Mouse (Mus musculus) CH12.LX (cell line): Measurements from ENCODE around the gene Rnf6. TPM values are rescaled to one million over a fixed set of nuclear protein-coding genes. Genes with fewer than 3 reads are reported as not detected.

ENCODE experiments used
- DNase-seq: peaks from one replicate; pipeline ENCODE4 v3.0.0-alpha.2; 2013; ENCODE audit errors: extremely low read depth
- H3K27ac ChIP-seq: 2 replicates; pipeline ENCODE4 v1.5.1; 2012; ENCODE audit warnings: low read depth, mild to moderate bottlenecking, control low read depth, moderate library complexity; ENCODE audit not compliant: insufficient read depth
- H3K27me3 ChIP-seq: replicated peaks from 2 replicates; pipeline ENCODE3; 2012; ENCODE audit warnings: inconsistent platforms
- H3K36me3 ChIP-seq, 2 experiments: replicated peaks in 1 of 2; 2 replicates each; pipeline versions ENCODE3 to v1.6.1; 2012; ENCODE audit warnings: inconsistent platforms in 1 of 2, low read length in 1 of 2, mild to moderate bottlenecking in 1 of 2, mixed read lengths in 1 of 2, moderate library complexity in 1 of 2; ENCODE audit not compliant: control insufficient read depth in 1 of 2, insufficient read depth in 1 of 2
- H3K4me1 ChIP-seq, 2 experiments: 2 replicates each; pipeline ENCODE4 v1.6.1; 2012; ENCODE audit warnings: inconsistent platforms in 1 of 2, moderate library complexity in 1 of 2; ENCODE audit not compliant: insufficient read depth in 2 of 2, control insufficient read depth in 1 of 2
- H3K4me2 ChIP-seq: 2 replicates; pipeline ENCODE4 v1.6.1; 2012; ENCODE audit warnings: low read depth, mild to moderate bottlenecking, control low read depth; ENCODE audit not compliant: poor library complexity, insufficient read depth, severe bottlenecking
- H3K4me3 ChIP-seq, 3 experiments: fragments of 150-350 bp in 1 of 3; sonication (generic) in 1 of 3; replicated peaks in 1 of 3; 2 replicates each; pipeline versions ENCODE3 to v1.5.1; 2011 to 2012; ENCODE audit warnings: low read depth in 2 of 3, low read length in 2 of 3, mild to moderate bottlenecking in 2 of 3, moderate library complexity in 2 of 3, control low read depth in 1 of 3, improper control_type of control experiment in 1 of 3, inconsistent platforms in 1 of 3, mixed read lengths in 1 of 3; ENCODE audit not compliant: poor library complexity in 1 of 3
- H3K79me2 ChIP-seq: replicated peaks from 2 replicates; pipeline ENCODE4 v1.6.1; 2012; ENCODE audit warnings: mild to moderate bottlenecking, moderate library complexity; ENCODE audit not compliant: control insufficient read depth, poor library complexity, insufficient read depth, severe bottlenecking; ENCODE audit errors: extremely low read depth
- H3K9ac ChIP-seq: 2 replicates; pipeline ENCODE4 v1.6.1; 2012; ENCODE audit warnings: low read depth, mild to moderate bottlenecking, control low read depth, moderate library complexity; ENCODE audit not compliant: insufficient read depth
- H3K9me3 ChIP-seq: replicated peaks from 2 replicates; pipeline ENCODE3; 2012; ENCODE audit warnings: low read length, inconsistent platforms, mixed read lengths
- BHLHE40 ChIP-seq: IDR thresholded peaks from 2 replicates; pipeline ENCODE4 v1.6.1; 2011; ENCODE audit warnings: mild to moderate bottlenecking, low read depth, low read length, improper control_type of control experiment
- CTCF ChIP-seq, 2 experiments: IDR thresholded peaks in 1 of 2; conservative IDR thresholded peaks in 1 of 2; 2 replicates each; pipeline ENCODE4 v1.5.1; 2011 to 2012; ENCODE audit warnings: low read depth in 2 of 2, low read length in 2 of 2, improper control_type of control experiment in 1 of 2, inconsistent platforms in 1 of 2, mild to moderate bottlenecking in 1 of 2, moderate library complexity in 1 of 2
- E2F4 ChIP-seq: IDR thresholded peaks from 2 replicates; pipeline ENCODE4 v1.6.1; 2011; ENCODE audit warnings: low read depth, low read length, improper control_type of control experiment; ENCODE audit not compliant: insufficient replicate concordance
- JUND ChIP-seq: conservative IDR thresholded peaks from 2 replicates; pipeline ENCODE4 v1.6.1; 2011; ENCODE audit warnings: low read depth, low read length, improper control_type of control experiment
- MAFK ChIP-seq: IDR thresholded peaks from 2 replicates; pipeline ENCODE4 v1.6.1; 2011; ENCODE audit warnings: low read length, improper control_type of control experiment; ENCODE audit not compliant: insufficient replicate concordance
- PAX5 ChIP-seq: IDR thresholded peaks from 2 replicates; pipeline ENCODE4 v1.6.1; 2012; ENCODE audit warnings: low read length, inconsistent platforms, mixed read lengths
- RAD21 ChIP-seq: IDR thresholded peaks from 2 replicates; pipeline ENCODE4 v1.6.1; 2011; ENCODE audit warnings: low read depth, mild to moderate bottlenecking, low read length, improper control_type of control experiment, moderate library complexity
- RCOR1 ChIP-seq: conservative IDR thresholded peaks from 2 replicates; pipeline ENCODE4 v1.6.1; 2012; ENCODE audit warnings: low read depth, mild to moderate bottlenecking, inconsistent platforms, low read length, improper control_type of control experiment
- SIN3A ChIP-seq: IDR thresholded peaks from 2 replicates; pipeline ENCODE4 v1.6.1; 2012; ENCODE audit warnings: low read length, improper control_type of control experiment, inconsistent platforms
- TBP ChIP-seq: conservative IDR thresholded peaks from 2 replicates; pipeline ENCODE4 v1.6.1; 2011; ENCODE audit warnings: low read depth, low read length, improper control_type of control experiment
- UBTF ChIP-seq: IDR thresholded peaks from 2 replicates; pipeline ENCODE4 v1.6.1; 2012; ENCODE audit warnings: low read depth, mild to moderate bottlenecking, inconsistent platforms, low read length, improper control_type of control experiment, moderate library complexity
- USF1 ChIP-seq: IDR thresholded peaks from 2 replicates; pipeline ENCODE4 v1.6.1; 2014; ENCODE audit warnings: low read depth, mild to moderate bottlenecking, inconsistent platforms, low read length, improper control_type of control experiment
- ZNF384 ChIP-seq: IDR thresholded peaks from 2 replicates; pipeline ENCODE4 v1.6.1; 2012; ENCODE audit warnings: low read depth, low read length, improper control_type of control experiment, inconsistent platforms
- dilution Hi-C: fragments of 300-500 bp; cut with MboI; formaldehyde crosslinking; loops from 2 replicates; pipeline ENCODE4 v1.14.3; 2020; ENCODE audit warnings: low sequenced_read_pairs; ENCODE audit not compliant: extremely low pct_unique_long_range_greater_than_20kb, extremely low pct_ligation_motif_present
- in situ Hi-C: fragments of 300-500 bp; cut with MboI; formaldehyde crosslinking; loops from 3 replicates; pipeline ENCODE4 v1.14.3; 2019; ENCODE audit warnings: low sequenced_read_pairs, low pct_ligation_motif_present, low pct_unique_long_range_greater_than_20kb, mixed read lengths
- polyA plus RNA-seq: library from polyadenylated mRNA; unstranded; fragments of >175 nt; gene quantifications from 2 replicates; pipeline ENCODE4 v1.2.1, GENCODE M21; 2012; ENCODE audit warnings: low read depth; ENCODE audit not compliant: insufficient read length
- total RNA-seq, 2 experiments: library from RNA; depleted of rRNA; stranded (reverse); fragments of 300-350 nt in 1 of 2; fragments of >200 nt in 1 of 2; gene quantifications; 2 replicates each; pipeline ENCODE4 v1.2.3; 2012 to 2014

Rnf6 gene
- total and polyA plus RNA-seq, 3 experiments = 15.9 to 22.7 (median 20.7) TPM

- TF ChIP-seq BHLHE40 = peak; percentile 30; the same call in 1 of the 2 replicates
Measured at GRCm38 (mm10) chr5:146220879-146221714, at the start of gene Rnf6 (continued).

- H3K4me1 ChIP-seq = peaks cover 0 to 9% of the 10 kb centered on the region in 2 experiments; a peak in 1 of 4 replicates
- H3K79me2 ChIP-seq = no peaks in the 10 kb centered on the region; the same call in 1 of the 2 replicates
- H3K9ac ChIP-seq = no peak overlapping the region
- H3K27me3 ChIP-seq = no peaks in the 10 kb centered on the region
- H3K27ac ChIP-seq = no peak overlapping the region
- H3K9me3 ChIP-seq = no peaks in the 10 kb centered on the region
- in situ Hi-C loops (no loop called here), dilution Hi-C loops (no loop called here)
- no peak for TF ChIP-seq SIN3A
- no peak for TF ChIP-seq MAFK
- no peak overlapping the region for H3K4me2 ChIP-seq
- peaks cover 24 to 69% of the 10 kb centered on the region in 2 experiments for H3K36me3 ChIP-seq
- H3K4me3 ChIP-seq = no peak overlapping the region
- DNase-seq = peak; percentile 34
Measured at GRCm38 (mm10) chr5:146270593-146270992, 49.2 kb upstream of the Rnf6 start.

GRCm38 (mm10) chr5:146267776-146268175 is 46.4 kb upstream of the Rnf6 start:
- no peak overlapping the region for H3K4me3 ChIP-seq
- no peak overlapping the region for H3K4me2 ChIP-seq
- no peaks in the 10 kb centered on the region; the same call in 1 of the 2 replicates for H3K79me2 ChIP-seq
- H3K36me3 ChIP-seq = peaks cover 11 to 50% of the 10 kb centered on the region in 2 experiments
- H3K9me3 ChIP-seq = no peaks in the 10 kb centered on the region
- H3K9ac ChIP-seq = no peak overlapping the region
- no peak for DNase-seq
- no peak overlapping the region for H3K27ac ChIP-seq
- dilution Hi-C loops = no loop called here
- TF ChIP-seq E2F4 (no peak), TBP (no peak)
- TF ChIP-seq, all 38 proteins: peak for 0
- in situ Hi-C loops = no loop called here
- Histone ChIP-seq H3K4me1 (peaks cover 0 to 9% of the 10 kb centered on the region in 2 experiments; a peak in 1 of 4 replicates), H3K27me3 (no peaks in the 10 kb centered on the region)

GRCm38 (mm10) chr5:146265934-146266591 is 44.7 kb upstream of the Rnf6 start:
- no peaks in the 10 kb centered on the region; the same call in 1 of the 2 replicates for H3K79me2 ChIP-seq
- in situ Hi-C loops = no loop called here
- dilution Hi-C loops = no loop called here
- no peak for TF ChIP-seq PAX5
- TF ChIP-seq JUND = no peak
- no peak for TF ChIP-seq RCOR1
- no peak for TF ChIP-seq MAFK
- no peak for TF ChIP-seq CTCF (conservative IDR thresholded peaks at IDR 0.05 in 1 of 2, IDR thresholded peaks at IDR 0.05 in 1 of 2; ENCODE audit: low read depth in 2 of 2, low read length in 2 of 2)
- TF ChIP-seq ZNF384 = peak; percentile 25; the same call in 1 of the 2 replicates
- TF ChIP-seq RAD21 = no peak
- no peak for TF ChIP-seq USF1
- TF ChIP-seq UBTF = no peak
- no peak overlapping the region for H3K4me2 ChIP-seq
- no peak overlapping the region for H3K4me3 ChIP-seq
- H3K9ac ChIP-seq = no peak overlapping the region
- H3K27ac ChIP-seq = no peak overlapping the region
- H3K27me3 ChIP-seq = no peaks in the 10 kb centered on the region
- peaks cover 12 to 42% of the 10 kb centered on the region in 2 experiments for H3K36me3 ChIP-seq
- DNase-seq = no peak
- peaks cover 0 to 9% of the 10 kb centered on the region in 2 experiments; a peak in 1 of 4 replicates for H3K4me1 ChIP-seq
- peaks cover under 1% of the 10 kb centered on the region for H3K9me3 ChIP-seq
